Mouse (Mus musculus): Measurements from ENCODE around the gene Irgm1.
A peak's percentile ranks its signal among the peaks of the same experiment; 100 is the strongest.

The Irgm1 gene

GRCm38 (mm10) chr11:48853474-48854180, 17.9 kb downstream of the Irgm1 start:
- peak; percentile 94 for DNase-seq (ENCODE audit: low read depth, low spot score)

- DNase-seq (ENCODE audit: low read depth, low spot score): peak; percentile 43
Measured at GRCm38 (mm10) chr11:48852624-48853473, 18.6 kb downstream of the Irgm1 start.

GRCm38 (mm10) chr11:48852190-48852589, 19.3 kb downstream of the Irgm1 start:
- DNase-seq (ENCODE audit: low read depth, low spot score): peak; percentile 4

GRCm38 (mm10) chr11:48851270-48851995, 20.1 kb downstream of the Irgm1 start:
- peak; percentile 16 for DNase-seq (ENCODE audit: low read depth, low spot score)

GRCm38 (mm10) chr11:48850240-48850639, 21.2 kb downstream of the Irgm1 start:
- DNase-seq (ENCODE audit: low read depth, low spot score): no peak

GRCm38 (mm10) chr11:48846881-48847280, 24.6 kb downstream of the Irgm1 start:
- no peak for DNase-seq (ENCODE audit: low read depth, low spot score)

- DNase-seq (ENCODE audit: low read depth, low spot score): peak; percentile 3
Measured at GRCm38 (mm10) chr11:48846362-48846761, 25.1 kb downstream of the Irgm1 start.

GRCm38 (mm10) chr11:48845244-48845815, 26.2 kb downstream of the Irgm1 start:
- no peak for DNase-seq (ENCODE audit: low read depth, low spot score)

GRCm38 (mm10) chr11:48844309-48844708, 27.2 kb downstream of the Irgm1 start:
- DNase-seq (ENCODE audit: low read depth, low spot score): peak; percentile 80

- no peak for DNase-seq (ENCODE audit: low read depth, low spot score)
Measured at GRCm38 (mm10) chr11:48843202-48843601, 28.3 kb downstream of the Irgm1 start.

- DNase-seq (ENCODE audit: low read depth, low spot score): no peak
Measured at GRCm38 (mm10) chr11:48842378-48842792, 29.1 kb downstream of the Irgm1 start.

- DNase-seq (ENCODE audit: low read depth, low spot score): no peak
Measured at GRCm38 (mm10) chr11:48841213-48841612, 30.3 kb downstream of the Irgm1 start.

GRCm38 (mm10) chr11:48840805-48841204, 30.7 kb downstream of the Irgm1 start:
- no peak for DNase-seq (ENCODE audit: low read depth, low spot score)

GRCm38 (mm10) chr11:48838879-48839680, 32.4 kb downstream of the Irgm1 start:
- no peak for DNase-seq (ENCODE audit: low read depth, low spot score)

- DNase-seq (ENCODE audit: low read depth, low spot score): peak; percentile 56
Measured at GRCm38 (mm10) chr11:48838181-48838797, 33.2 kb downstream of the Irgm1 start.

GRCm38 (mm10) chr11:48837310-48838180, 33.9 kb downstream of the Irgm1 start:
- peak; percentile 75 for DNase-seq (ENCODE audit: low read depth, low spot score)

- DNase-seq (ENCODE audit: low read depth, low spot score): no peak
Measured at GRCm38 (mm10) chr11:48836990-48837309, 34.5 kb downstream of the Irgm1 start.

- no peak for DNase-seq (ENCODE audit: low read depth, low spot score)
Measured at GRCm38 (mm10) chr11:48835923-48836322, 35.6 kb downstream of the Irgm1 start.

All from brain, adult 2 months (tissue).